10 mouse cellular contexts compared by ENCODE assay signal in genomic region chr3:119498711-119499110, GRCm38 (mm10).
A peak's percentile ranks its signal among the peaks of the same experiment; 100 is the strongest.
DNase-seq lines count a peak whose midpoint lies in the region; ATAC-seq lines count a peak whose summit lies in the region.
"Had no signal": no experiment of that assay in that cellular context is flagged by ENCODE, and none has a peak within 500 bp of the region (broad histone marks: within the 10 kb centered on the region; RNA-seq: fewer than 3 reads in every experiment).

No protein-coding gene starts in this region.

- no peaks in the 10 kb centered on the region for H3K36me3 ChIP-seq in heart, embryonic 15.5 days

- peaks cover 23% of the 10 kb centered on the region for H3K4me1 ChIP-seq in heart, embryonic 15.5 days (replicated peaks)

- WGBS in heart, embryonic 15.5 days, result 17% methylated on average over 20 of the region's 20 CpGs

- peak; percentile 28 to 29 for DNase-seq in heart, adult 18-20 months
- no peak for DNase-seq in heart, adult 8-10 months (ENCODE audit: low spot score)
- peak; percentile 93 to 94 for DNase-seq in cerebellum, postnatal 10 days
- peak; percentile 72 to 82 for DNase-seq in kidney, postnatal 4 days
- DNase-seq in lung, postnatal 10 days, result peak; percentile 71
- peak; percentile 82 to 88 for DNase-seq in right cerebral cortex, postnatal 36 days (ENCODE audit: low spot score in 2 of 2)
- no peak for DNase-seq in yolk sac, embryonic 10.5 days (ENCODE audit: low spot score)

- H3K4me2 ChIP-seq in heart, embryonic 15.5 days, result peak overlapping the region; percentile 56

- no peak overlapping the region for H3K9ac ChIP-seq in heart, embryonic 15.5 days

- H3K4me3 ChIP-seq in heart, embryonic 15.5 days, result peak overlapping the region; percentile 28
- H3K4me3 ChIP-seq: erythroblast, embryonic 14.5 days had no signal

- no peaks in the 10 kb centered on the region for H3K27me3 ChIP-seq in heart, embryonic 15.5 days
- H3K27me3 ChIP-seq: CH12.LX had no signal

- H3K9me3 ChIP-seq in heart, embryonic 15.5 days (replicated peaks), result no peaks in the 10 kb centered on the region

- ATAC-seq in heart, embryonic 15.5 days (replicated peaks; ENCODE audit: insufficient number of reproducible peaks, insufficient read depth, low FRiP score, low read depth), result peak; percentile 90

- peak overlapping the region; percentile 88 for H3K27ac ChIP-seq in heart, embryonic 15.5 days

Comparison
In these comparisons a context has a peak if more than half of its experiments do, and no peak if none do; other contexts are left out.
1. DNase-seq: peak in heart, adult 18-20 months (2 of 2), cerebellum, postnatal 10 days (2 of 2), kidney, postnatal 4 days (2 of 2), lung, postnatal 10 days (single experiment) and right cerebral cortex, postnatal 36 days (2 of 2); none in heart, adult 8-10 months (single experiment) and yolk sac, embryonic 10.5 days (single experiment).